Mouse (Mus musculus) embryonic fibroblast, embryonic 13.5 days (primary cell): ENCODE measurements at regions not wholly inside any gene's neighbourhood (a gene's known extent, or its start where the extent isn't known, plus 50 kb on each side); places are given as distances from the start of the nearest gene placed in this dataset.

Experiments used
- CTCF ChIP-seq: IDR thresholded peaks from 2 replicates; pipeline ENCODE4 v1.5.1; 2011; ENCODE audit warnings: mild to moderate bottlenecking, control low read depth, low read length, moderate library complexity, borderline replicate concordance; ENCODE audit not compliant: insufficient read depth
- POLR2A ChIP-seq: IDR thresholded peaks from 2 replicates; pipeline ENCODE4 v1.6.1; 2011; ENCODE audit warnings: low read depth, mild to moderate bottlenecking, control low read depth, low read length, moderate library complexity

DNA sequence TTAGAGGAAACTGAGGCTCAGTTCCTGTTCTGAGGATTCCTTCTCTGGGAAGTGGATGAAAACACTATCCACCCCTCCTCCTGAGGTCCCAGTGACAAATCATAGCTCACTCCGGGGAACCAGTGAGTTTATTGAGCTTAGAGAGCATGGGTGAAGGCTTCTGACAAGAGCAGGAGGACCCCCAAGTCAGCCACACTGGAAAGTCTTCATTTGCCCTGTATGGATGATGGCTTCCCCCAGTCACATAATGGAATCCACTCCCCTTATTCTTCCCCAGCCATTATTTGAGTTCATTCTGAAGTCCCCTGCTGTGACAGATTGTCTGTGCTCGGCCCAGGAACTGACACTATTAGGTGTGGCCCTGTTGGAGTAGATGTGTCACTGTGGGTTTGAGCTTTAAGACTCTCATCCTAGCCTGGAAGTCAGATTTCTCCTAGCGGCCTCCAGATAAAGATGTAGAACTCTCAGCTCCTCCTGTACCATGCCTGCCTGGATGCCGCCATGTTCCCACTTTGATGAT lies 141.3 kb downstream of the Chst1 start:
- TF ChIP-seq CTCF (no peak), POLR2A (no peak)
